Mouse (Mus musculus) induced T-regulatory cell, adult 2 months (primary cell): ENCODE measurements around the gene Cyp2u1.
"Not testable (repeated sequence)": the region's sequence is repeated elsewhere in the genome, so short reads cannot be mapped to it uniquely, and the experiment has no call there.

Experiments used
- DNase-seq: peaks from one replicate; pipeline ENCODE4 v3.0.0-alpha.2; 2012; ENCODE audit warnings: low read depth

Gene Cyp2u1

GRCm38 (mm10) chr3:131302452-131303319, at the start of gene Cyp2u1:
Cyp2u1 (minus strand) TSS chr3:131303227.
- DNase-seq = peak; percentile 91

- DNase-seq = no peak
Measured at GRCm38 (mm10) chr3:131350539-131350938, 47.5 kb upstream of the Cyp2u1 start.

- no peak for DNase-seq
Measured at GRCm38 (mm10) chr3:131349013-131349412, 46.0 kb upstream of the Cyp2u1 start.

- no peak for DNase-seq
Measured at GRCm38 (mm10) chr3:131348579-131348950, 45.5 kb upstream of the Cyp2u1 start.

- peak; percentile 36 for DNase-seq
Measured at GRCm38 (mm10) chr3:131347831-131348578, 45.0 kb upstream of the Cyp2u1 start.

GRCm38 (mm10) chr3:131345903-131346302, 42.9 kb upstream of the Cyp2u1 start:
- DNase-seq = no peak

GRCm38 (mm10) chr3:131343311-131343710, 40.3 kb upstream of the Cyp2u1 start:
- no peak for DNase-seq

GRCm38 (mm10) chr3:131340885-131341284, 37.9 kb upstream of the Cyp2u1 start:
- DNase-seq = no peak

GRCm38 (mm10) chr3:131339280-131339679, 36.3 kb upstream of the Cyp2u1 start:
- no peak for DNase-seq

- DNase-seq = not testable (repeated sequence)
Measured at GRCm38 (mm10) chr3:131337749-131338148, 34.7 kb upstream of the Cyp2u1 start.

GRCm38 (mm10) chr3:131336629-131337028, 33.6 kb upstream of the Cyp2u1 start:
- DNase-seq = no peak

GRCm38 (mm10) chr3:131335117-131335547, 32.1 kb upstream of the Cyp2u1 start:
- peak; percentile 17 for DNase-seq

GRCm38 (mm10) chr3:131327189-131327588, 24.2 kb upstream of the Cyp2u1 start:
- no peak for DNase-seq

- DNase-seq = no peak
Measured at GRCm38 (mm10) chr3:131326637-131327036, 23.6 kb upstream of the Cyp2u1 start.

- no peak for DNase-seq
Measured at GRCm38 (mm10) chr3:131322081-131322815, 19.2 kb upstream of the Cyp2u1 start.

- DNase-seq = peak; percentile 82
Measured at GRCm38 (mm10) chr3:131320184-131320583, 17.2 kb upstream of the Cyp2u1 start.

- DNase-seq = no peak
Measured at GRCm38 (mm10) chr3:131318211-131318610, 15.2 kb upstream of the Cyp2u1 start.

GRCm38 (mm10) chr3:131317126-131317525, 14.1 kb upstream of the Cyp2u1 start:
- no peak for DNase-seq

GRCm38 (mm10) chr3:131315957-131316510, 13.0 kb upstream of the Cyp2u1 start:
- DNase-seq = no peak

- DNase-seq = no peak
Measured at GRCm38 (mm10) chr3:131312340-131312739, 9.3 kb upstream of the Cyp2u1 start.

GRCm38 (mm10) chr3:131310572-131310971, 7.5 kb upstream of the Cyp2u1 start:
- DNase-seq = no peak

GRCm38 (mm10) chr3:131307811-131308210, 4.8 kb upstream of the Cyp2u1 start:
- no peak for DNase-seq
